8 mouse cellular contexts compared by ENCODE assay signal in the genomic region with DNA sequence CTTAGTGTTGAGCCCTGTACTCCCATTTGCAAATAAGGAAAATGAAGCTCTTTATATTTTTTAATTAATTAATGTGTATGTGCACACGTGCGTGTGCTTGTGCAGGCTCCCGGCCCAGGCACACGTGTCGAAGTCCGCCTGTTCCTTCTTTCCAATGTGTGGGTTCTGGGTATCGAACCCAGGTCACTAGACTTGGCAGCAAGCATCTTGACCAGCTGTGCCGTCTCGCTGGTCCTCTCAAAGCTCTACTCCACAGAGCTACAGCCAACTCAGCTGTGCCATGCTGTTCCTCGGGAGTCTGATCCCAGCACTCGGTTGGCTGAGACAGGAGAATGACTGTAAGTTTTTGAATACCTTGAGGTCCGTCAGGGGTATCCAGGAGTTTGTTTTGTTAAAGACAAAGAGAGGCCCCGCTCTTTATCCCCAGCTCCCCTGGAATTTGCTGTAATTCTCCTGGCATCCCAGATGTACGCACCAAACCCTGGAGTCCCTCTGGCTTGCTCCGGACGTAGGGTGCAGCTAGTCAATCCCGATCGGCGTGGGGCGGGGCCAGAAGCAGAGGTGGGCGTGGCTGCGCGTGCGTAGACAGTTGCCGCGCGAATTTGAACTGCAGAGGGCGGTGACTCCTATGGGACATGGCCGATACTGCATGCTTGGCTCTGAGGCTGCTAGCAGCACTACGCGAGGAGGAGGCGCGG. TPM values are rescaled to one million over a fixed set of nuclear protein-coding genes. Genes with fewer than 3 reads are reported as not detected.
DNase-seq lines count a peak whose midpoint lies in the region; ATAC-seq lines count a peak whose summit lies in the region.

Gene Ankle1 (plus strand): TSS at position 610 of the 698 bp plus-strand sequence.

- ATAC-seq in intestine, embryonic 14.5 days (replicated peaks; ENCODE audit: low FRiP score, low TSS enrichment, low read depth), result peak; percentile 80

- peak within 1 kb of the TSS; percentile 83 for H3K4me2 ChIP-seq in intestine, embryonic 14.5 days (ENCODE audit: low read length)

- peak; percentile 92 for DNase-seq in adipocyte (ENCODE audit: low spot score)
- DNase-seq in embryo, embryonic 10 days (ENCODE audit: low spot score), result peak; percentile 98
- peak; percentile 93 for DNase-seq in gastrocnemius, postnatal 14 days
- DNase-seq in intestine, embryonic 14.5 days (ENCODE audit: low spot score), result peak; percentile 100
- DNase-seq in left cerebral cortex, postnatal 14 days (ENCODE audit: low spot score in 2 of 2), result peak; percentile 93
- peak; percentile 96 for DNase-seq in mesoderm, embryonic 11.5 days (ENCODE audit: low read depth, low spot score)
- DNase-seq in right cerebral cortex, postnatal 36 days (ENCODE audit: low spot score in 2 of 2), result peak; percentile 84 to 87
- DNase-seq in yolk sac, embryonic 10.5 days (ENCODE audit: low spot score), result peak; percentile 96

- H3K4me1 ChIP-seq in intestine, embryonic 14.5 days (replicated peaks; ENCODE audit: control insufficient read depth, insufficient read depth, low read length), result peaks cover 11% of the 10 kb centered on the region

- WGBS in intestine, embryonic 14.5 days, result 18% methylated on average over 31 of the region's 33 CpGs

- intact Hi-C loops in gastrocnemius, postnatal 14 days (cut with DNase I; ENCODE audit: low total_unique reads), result loop anchor here (5.0 kb wide), 1 partner anchor 33 kb away; the partner anchor contains the start of gene Ocel1
- intact Hi-C loops in left cerebral cortex, postnatal 14 days (cut with DNase I), result no loop called here

- no peak within 1 kb of the TSS for H3K27ac ChIP-seq in intestine, embryonic 14.5 days (ENCODE audit: low read depth)

- H3K27me3 ChIP-seq in intestine, embryonic 14.5 days (replicated peaks; ENCODE audit: control insufficient read depth, insufficient read depth, low read length), result no peaks in the 10 kb centered on the region

- H3K36me3 ChIP-seq in intestine, embryonic 14.5 days (ENCODE audit: control insufficient read depth, insufficient read depth, low read length), result peaks cover 27% of the 10 kb centered on the region

- H3K9me3 ChIP-seq in intestine, embryonic 14.5 days (ENCODE audit: control insufficient read depth, low read length), result no peaks in the 10 kb centered on the region

- peak within 1 kb of the TSS; percentile 74 for H3K4me3 ChIP-seq in intestine, embryonic 14.5 days (ENCODE audit: low read depth, low read length)

- peak within 1 kb of the TSS; percentile 62 for H3K9ac ChIP-seq in intestine, embryonic 14.5 days (ENCODE audit: low read length)

RNA-seq across cellular contexts. Expression of gene Ankle1, which starts in this region (rescaled TPM):
- total RNA-seq in gastrocnemius, postnatal 14 days (2021), result under 1 TPM; 0.78 to 0.86 TPM
- 30.5 and 33.5 TPM in 2 replicates for polyA plus RNA-seq in intestine, embryonic 14.5 days (2014; fragmentation: Nextera tagmentation; extraction: Ambion mirVana)
- total RNA-seq in left cerebral cortex, postnatal 14 days (2021), result under 1 TPM; 0.29 to 0.38 TPM

Comparison
In these comparisons a context has a peak if more than half of its experiments do, and no peak if none do; other contexts are left out.
1. Peak in DNase-seq in gastrocnemius, postnatal 14 days; RNA of the gene not detected or under 1 TPM.
2. Peak in DNase-seq in left cerebral cortex, postnatal 14 days; RNA of the gene not detected or under 1 TPM.